Mouse (Mus musculus) adrenal gland, adult 2 months (tissue): ENCODE measurements around the gene Gprc5c. TPM values are rescaled to one million over a fixed set of nuclear protein-coding genes. Genes with fewer than 3 reads are reported as not detected.

Source experiments
- DNase-seq: peaks from one replicate; pipeline ENCODE4 v3.0.0; 2021
- polyA plus RNA-seq: library from polyadenylated mRNA; depleted of rRNA; stranded (reverse); fragments of >200 nt; gene quantifications from 2 replicates; pipeline ENCODE4 v1.2.3, GENCODE M21; 2012
- total RNA-seq, 2 experiments: library from RNA; stranded (reverse); gene quantifications; 2 replicates each; pipeline ENCODE4 v1.2.3; 2021

Gene Gprc5c
- total and polyA plus RNA-seq, 3 experiments: 4.0 to 7.1 (median 5.2) TPM

GRCm38 (mm10) chr11:114833166-114833565 lies 17.8 kb upstream of the Gprc5c start:
- DNase-seq: no peak

- no peak for DNase-seq
Measured at GRCm38 (mm10) chr11:114843818-114844463, 7.0 kb upstream of the Gprc5c start.

- no peak for DNase-seq
Measured at GRCm38 (mm10) chr11:114844464-114845220, 6.3 kb upstream of the Gprc5c start.

GRCm38 (mm10) chr11:114846336-114846735 lies 4.6 kb upstream of the Gprc5c start:
- DNase-seq: no peak

- DNase-seq: no peak
Measured at GRCm38 (mm10) chr11:114847008-114847407, 3.9 kb upstream of the Gprc5c start.

GRCm38 (mm10) chr11:114849572-114849971 lies 1.4 kb upstream of the Gprc5c start:
- no peak for DNase-seq

- DNase-seq: no peak
Measured at GRCm38 (mm10) chr11:114850066-114850451, 893 bp upstream of the Gprc5c start.

GRCm38 (mm10) chr11:114851269-114851607 lies 286 bp downstream of the Gprc5c start:
- DNase-seq: no peak

- peak; percentile 80 for DNase-seq
Measured at GRCm38 (mm10) chr11:114851608-114852310, 807 bp downstream of the Gprc5c start.

GRCm38 (mm10) chr11:114852311-114853173 lies 1.6 kb downstream of the Gprc5c start:
- DNase-seq: no peak

GRCm38 (mm10) chr11:114853174-114853838 lies 2.4 kb downstream of the Gprc5c start:
- no peak for DNase-seq

GRCm38 (mm10) chr11:114854581-114854980 lies 3.6 kb downstream of the Gprc5c start:
- no peak for DNase-seq

GRCm38 (mm10) chr11:114856125-114856524 lies 5.2 kb downstream of the Gprc5c start:
- no peak for DNase-seq

GRCm38 (mm10) chr11:114858641-114859040 lies 7.7 kb downstream of the Gprc5c start:
- no peak for DNase-seq

GRCm38 (mm10) chr11:114861057-114861456 lies 10.1 kb downstream of the Gprc5c start:
- no peak for DNase-seq

- DNase-seq: no peak
Measured at GRCm38 (mm10) chr11:114862687-114863086, 11.7 kb downstream of the Gprc5c start.

- DNase-seq: no peak
Measured at GRCm38 (mm10) chr11:114863918-114864420, 13.0 kb downstream of the Gprc5c start.

GRCm38 (mm10) chr11:114865999-114866398 lies 15.0 kb downstream of the Gprc5c start:
- no peak for DNase-seq

- peak; percentile 48 for DNase-seq
Measured at GRCm38 (mm10) chr11:114866486-114867360, 15.8 kb downstream of the Gprc5c start.
